Mouse (Mus musculus) intestine, embryonic 14.5 days (tissue): ENCODE measurements around the gene Map3k6. TPM values are rescaled to one million over a fixed set of nuclear protein-coding genes. Genes with fewer than 3 reads are reported as not detected.

Experiments
- ATAC-seq: fragments of 200-750 bp; cut with Nextera tagmentation; replicated peaks from 2 replicates; pipeline ENCODE4 v1.8.0; 2017; ENCODE audit warnings: low read depth, moderate number of reproducible peaks, moderate TSS enrichment, moderate library complexity; ENCODE audit not compliant: low FRiP score, low TSS enrichment
- DNase-seq: peaks from one replicate; pipeline ENCODE4 v3.0.0-alpha.2; 2018; ENCODE audit warnings: low spot score
- H3K27ac ChIP-seq: fragments of 300-500 bp; sonication (generic); 2 replicates; pipeline ENCODE4 v1.5.1; 2014; ENCODE audit warnings: low read depth, mild to moderate bottlenecking, control low read depth
- H3K27me3 ChIP-seq: fragments of 300-500 bp; sonication (generic); replicated peaks from 2 replicates; pipeline ENCODE4 v1.6.1; 2014; ENCODE audit warnings: low read length, control low read depth; ENCODE audit not compliant: control insufficient read depth, insufficient read depth
- H3K36me3 ChIP-seq: fragments of 300-500 bp; sonication (generic); 2 replicates; pipeline ENCODE4 v1.6.1; 2014; ENCODE audit warnings: low read length, control low read depth; ENCODE audit not compliant: control insufficient read depth, insufficient read depth
- H3K4me1 ChIP-seq: fragments of 300-500 bp; sonication (generic); replicated peaks from 2 replicates; pipeline ENCODE4 v1.6.1; 2014; ENCODE audit warnings: low read length, control low read depth, mixed read lengths; ENCODE audit not compliant: control insufficient read depth, insufficient read depth
- H3K4me2 ChIP-seq: fragments of 300-500 bp; sonication (generic); 2 replicates; pipeline ENCODE4 v1.6.1; 2014; ENCODE audit warnings: low read length
- H3K4me3 ChIP-seq: fragments of 300-500 bp; sonication (generic); 2 replicates; pipeline ENCODE4 v1.5.1; 2014; ENCODE audit warnings: low read depth, low read length, control low read depth, mixed read lengths
- H3K9ac ChIP-seq: fragments of 300-500 bp; sonication (generic); 2 replicates; pipeline ENCODE4 v1.6.1; 2014; ENCODE audit warnings: mild to moderate bottlenecking, low read length
- H3K9me3 ChIP-seq: fragments of 300-500 bp; sonication (generic); 2 replicates; pipeline ENCODE4 v1.6.1; 2016; ENCODE audit warnings: low read length, control low read depth; ENCODE audit not compliant: control insufficient read depth
- WGBS: fragments of 180-500 bp; shearing (Covaris S2); extraction: QIAGEN DNeasy Blood & Tissue Kit; methylation state at CpG from one replicate; pipeline ENCODE4 v1.1.7; 2014; 5-methylcytosine and 5-hydroxymethylcytosine counted together
- microRNA-seq: library from miRNA; unstranded; fragments of <30 nt; microRNA quantifications from one replicate; pipeline ENCODE4, GENCODE M21; 2016
- polyA plus RNA-seq: library from polyadenylated mRNA; unstranded; fragments of >200 nt; fragmentation: Nextera tagmentation; extraction: Ambion mirVana; gene quantifications from 2 replicates; pipeline ENCODE4 v1.2.1, GENCODE M21; 2014

The Map3k6 gene
- polyA plus RNA-seq, 1 experiment from 2014 or later, result 2.8 TPM

- H3K4me2 ChIP-seq, result no peak overlapping the region
- H3K27ac ChIP-seq, result 0 out of 2 replicates have a peak overlapping the region, but pooled peaks have one; percentile 3
- no peak for ATAC-seq
- no peaks in the 10 kb centered on the region for H3K27me3 ChIP-seq
- H3K4me1 ChIP-seq, result peaks cover 18% of the 10 kb centered on the region; the same call in 1 of the 2 replicates
- DNase-seq, result no peak
- H3K4me3 ChIP-seq, result no peak overlapping the region
- WGBS, result 40% methylated on average over 12 of the region's 12 CpGs
- H3K36me3 ChIP-seq, result peaks cover 61% of the 10 kb centered on the region
- no peak overlapping the region for H3K9ac ChIP-seq
- no peaks in the 10 kb centered on the region for H3K9me3 ChIP-seq
These were observed 58.1 kb downstream of the Map3k6 start for GRCm38 (mm10) chr4:133298516-133299365.

GRCm38 (mm10) chr4:133299701-133300100, 59.1 kb downstream of the Map3k6 start:
- Histone ChIP-seq H3K4me3 (no peak overlapping the region), H3K36me3 (peaks cover 59% of the 10 kb centered on the region), H3K27ac (no peak overlapping the region; the same call in 1 of the 2 replicates), H3K4me2 (no peak overlapping the region), H3K27me3 (no peaks in the 10 kb centered on the region), H3K9me3 (no peaks in the 10 kb centered on the region), H3K9ac (no peak overlapping the region), H3K4me1 (0 out of 2 replicates have a peak, but pooled peaks cover 18% of the 10 kb centered on the region)
- 37% methylated on average over 5 of the region's 5 CpGs for WGBS
- DNase-seq (no peak), ATAC-seq (no peak)

GRCm38 (mm10) chr4:133300421-133300820, 59.8 kb downstream of the Map3k6 start:
- no peak for ATAC-seq
- peaks cover 58% of the 10 kb centered on the region for H3K36me3 ChIP-seq
- no peak for DNase-seq
- H3K9ac ChIP-seq, result no peak overlapping the region
- no peak overlapping the region for H3K4me3 ChIP-seq
- H3K27me3 ChIP-seq, result no peaks in the 10 kb centered on the region
- no peak overlapping the region for H3K4me2 ChIP-seq
- H3K9me3 ChIP-seq, result no peaks in the 10 kb centered on the region
- H3K27ac ChIP-seq, result no peak overlapping the region
- WGBS, result 84% methylated on average over 11 of the region's 11 CpGs
- 0 out of 2 replicates have a peak, but pooled peaks cover 18% of the 10 kb centered on the region for H3K4me1 ChIP-seq

- peak; percentile 93 for DNase-seq
- WGBS, result 26% methylated on average over 4 of the region's 4 CpGs
- H3K27ac ChIP-seq, result no peak overlapping the region
- ATAC-seq, result no peak
- H3K4me2 ChIP-seq, result no peak overlapping the region
- 0 out of 2 replicates have a peak, but pooled peaks cover 18% of the 10 kb centered on the region for H3K4me1 ChIP-seq
- H3K4me3 ChIP-seq, result no peak overlapping the region
- H3K36me3 ChIP-seq, result peaks cover 51% of the 10 kb centered on the region
- H3K9ac ChIP-seq, result no peak overlapping the region
- no peaks in the 10 kb centered on the region for H3K27me3 ChIP-seq
- H3K9me3 ChIP-seq, result no peaks in the 10 kb centered on the region
These were observed 61.2 kb downstream of the Map3k6 start for GRCm38 (mm10) chr4:133301802-133302201.

Small RNAs within 50 kb of the gene (microRNA-seq; reads per million reads assigned to microRNA genes)
- gene Mir7017, result 1.0 reads per million, percentile 8 among the genes with 10 or more reads in this experiment

Other genes starting within 250 kb of the Map3k6 start
- gene Ahdc1, start 229.6 kb upstream of the Map3k6 start, polyA plus RNA-seq, result 7.3 and 8.1 TPM in 2 replicates
- 79.6 and 88.3 TPM in 2 replicates for gene Wasf2, start 110.3 kb upstream of the Map3k6 start, polyA plus RNA-seq
- 1.9 and 2.5 TPM in 2 replicates for gene Cd164l2, start 28.7 kb upstream of the Map3k6 start, polyA plus RNA-seq
- not detected in 2 replicates for gene Gpr3, start 28.3 kb upstream of the Map3k6 start, polyA plus RNA-seq
- gene Sytl1, start 22.3 kb downstream of the Map3k6 start, polyA plus RNA-seq, result 1.5 and 2.2 TPM in 2 replicates
- 84.6 and 89.7 TPM in 2 replicates for gene Tmem222, start 37.0 kb downstream of the Map3k6 start, polyA plus RNA-seq
- 16.7 and 18.2 TPM in 2 replicates for gene Wdtc1, start 112.7 kb downstream of the Map3k6 start, polyA plus RNA-seq
- 11.0 and 11.6 TPM in 2 replicates for gene Slc9a1, start 128.9 kb downstream of the Map3k6 start, polyA plus RNA-seq
- gene Tent5b, start 239.3 kb downstream of the Map3k6 start, polyA plus RNA-seq, result 0.23 and 0.38 TPM in 2 replicates